Mouse (Mus musculus) E14TG2a.4 (cell line): ENCODE results near the gene Gm43517.

Experiments used
- CTCF ChIP-seq: conservative IDR thresholded peaks from 2 replicates; pipeline ENCODE4 v1.5.1; 2014; ENCODE audit warnings: low read length
- NANOG ChIP-seq: IDR thresholded peaks from 2 replicates; pipeline ENCODE4 v1.6.1; 2014; ENCODE audit warnings: borderline replicate concordance, low read length, mixed read lengths

- no peak for TF ChIP-seq CTCF
- no peak for TF ChIP-seq NANOG
Measured at GRCm38 (mm10) chr12:49373821-49374605, 11.0 kb upstream of the Gm43517 start.
